Comparison of ENCODE assay signal across 25 mouse cellular contexts in the genomic region with DNA sequence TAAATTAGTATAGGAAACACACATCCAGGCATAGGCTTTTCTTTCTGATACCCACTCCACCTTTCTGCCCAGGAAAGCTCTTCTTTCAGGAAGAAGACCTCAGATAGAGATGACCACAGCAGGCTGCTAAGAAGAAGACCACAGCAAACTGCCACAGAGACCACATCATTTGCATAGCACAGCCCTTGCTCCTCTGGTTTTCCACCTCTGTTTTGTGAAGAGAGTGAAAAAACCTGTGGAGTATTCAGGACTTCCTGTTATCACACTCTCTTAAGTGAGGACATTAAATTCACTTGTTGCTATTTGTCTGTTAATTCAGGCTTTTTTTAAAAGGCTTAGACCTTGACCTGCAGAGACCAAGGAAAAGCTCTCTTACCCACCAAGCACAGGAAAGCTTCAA.
"Had no signal": no experiment of that assay in that cellular context is flagged by ENCODE, and none has a peak within 500 bp of the region (broad histone marks: within the 10 kb centered on the region; RNA-seq: fewer than 3 reads in every experiment).

No protein-coding gene starts in this region.

- H3K9me3 ChIP-seq: intestine, embryonic 15.5 days; kidney, embryonic 15.5 days; limb, embryonic 12.5 days; limb, embryonic 15.5 days; liver, embryonic 12.5 days; liver, embryonic 15.5 days; neural tube, embryonic 12.5 days; neural tube, embryonic 15.5 days had no signal

- H3K4me2 ChIP-seq: intestine, embryonic 15.5 days; kidney, embryonic 15.5 days; limb, embryonic 12.5 days; limb, embryonic 15.5 days; liver, embryonic 12.5 days; liver, embryonic 15.5 days; midbrain, embryonic 11.5 days; neural tube, embryonic 12.5 days; neural tube, embryonic 15.5 days had no signal

- H3K4me3 ChIP-seq: intestine, embryonic 15.5 days; kidney, embryonic 15.5 days; left cerebral cortex, adult 2 months; limb, embryonic 12.5 days; limb, embryonic 15.5 days; liver, embryonic 12.5 days; liver, embryonic 15.5 days; neural tube, embryonic 12.5 days; neural tube, embryonic 15.5 days had no signal

- H3K36me3 ChIP-seq: intestine, embryonic 15.5 days; kidney, embryonic 15.5 days; limb, embryonic 12.5 days; limb, embryonic 15.5 days; liver, embryonic 12.5 days; liver, embryonic 15.5 days; neural tube, embryonic 12.5 days; neural tube, embryonic 15.5 days had no signal

- H3K27ac ChIP-seq: intestine, embryonic 15.5 days; kidney, embryonic 15.5 days; left cerebral cortex, adult 2 months; limb, embryonic 12.5 days; limb, embryonic 15.5 days; liver, embryonic 12.5 days; liver, embryonic 15.5 days; macrophage; neural tube, embryonic 12.5 days; neural tube, embryonic 15.5 days; stomach, postnatal 0 days had no signal

- DNase-seq: kidney, adult 11 months; kidney, adult 8-10 months; kidney, postnatal 10 days; kidney, postnatal 36 days; layer of hippocampus, postnatal 36 days; left cerebral cortex, postnatal 4 days; lung, adult 2 months; midbrain, embryonic 14.5 days; retina, postnatal 1 day; right cerebral cortex, postnatal 25 days; thymus, adult 2 months; thymus, postnatal 14 days; thymus, postnatal 4 days had no signal

- H3K27me3 ChIP-seq: intestine, embryonic 15.5 days; kidney, embryonic 15.5 days; limb, embryonic 12.5 days; limb, embryonic 15.5 days; liver, embryonic 12.5 days; liver, embryonic 15.5 days; neural tube, embryonic 12.5 days; neural tube, embryonic 15.5 days had no signal

- H3K4me1 ChIP-seq: intestine, embryonic 15.5 days; liver, embryonic 12.5 days; liver, embryonic 15.5 days had no signal

- ATAC-seq: intestine, embryonic 15.5 days; liver, embryonic 12.5 days had no signal

- H3K9ac ChIP-seq: intestine, embryonic 15.5 days; kidney, embryonic 15.5 days; limb, embryonic 12.5 days; limb, embryonic 15.5 days; liver, embryonic 12.5 days; liver, embryonic 15.5 days; neural tube, embryonic 12.5 days; neural tube, embryonic 15.5 days had no signal
